Mouse (Mus musculus): ENCODE results near the gene Pip4k2a. TPM values are rescaled to one million over a fixed set of nuclear protein-coding genes. Genes with fewer than 3 reads are reported as not detected.

Gene Pip4k2a
- polyA plus RNA-seq, 1 experiment, result 78.1 TPM

- peaks cover 3% of the 10 kb centered on the region for H3K4me1 ChIP-seq (ENCODE audit: control insufficient read depth, insufficient read depth, low read length)
- no peak overlapping the region for H3K4me3 ChIP-seq (replicated peaks; ENCODE audit: insufficient read depth, low read depth, low read length)
- TF ChIP-seq POLR2A (IDR thresholded peaks at IDR 0.05; ENCODE audit: borderline replicate concordance, insufficient read depth, low read length), result no peak
- no peaks in the 10 kb centered on the region for H3K27me3 ChIP-seq (ENCODE audit: control insufficient read depth, insufficient read depth, low read length)
- DNase-seq, result no peak
- no peak overlapping the region for H3K27ac ChIP-seq (ENCODE audit: insufficient read depth, low read length)
- 93% methylated on average over 4 of the region's 4 CpGs for WGBS
Observed at GRCm38 (mm10) chr2:18839532-18839931, 158.4 kb downstream of the Pip4k2a start.

- Histone ChIP-seq H3K27ac (ENCODE audit: insufficient read depth, low read length) (no peak overlapping the region), H3K27me3 (ENCODE audit: control insufficient read depth, insufficient read depth, low read length) (no peaks in the 10 kb centered on the region), H3K4me1 (ENCODE audit: control insufficient read depth, insufficient read depth, low read length) (peaks cover 3% of the 10 kb centered on the region), H3K4me3 (replicated peaks; ENCODE audit: insufficient read depth, low read depth, low read length) (no peak overlapping the region)
- 10% methylated on average over 12 of the region's 12 CpGs for WGBS
- peak; percentile 25 to 65 for DNase-seq
- TF ChIP-seq POLR2A (IDR thresholded peaks at IDR 0.05; ENCODE audit: borderline replicate concordance, insufficient read depth, low read length) (no peak), CTCF (IDR thresholded peaks at IDR 0.05; ENCODE audit: borderline replicate concordance, insufficient read depth, low read depth, low read length) (no peak)
Observed at GRCm38 (mm10) chr2:18835266-18835908, 162.5 kb downstream of the Pip4k2a start.

GRCm38 (mm10) chr2:18833024-18833590, 164.8 kb downstream of the Pip4k2a start:
- no peaks in the 10 kb centered on the region for H3K27me3 ChIP-seq (ENCODE audit: control insufficient read depth, insufficient read depth, low read length)
- 73% methylated on average over 9 of the region's 9 CpGs for WGBS
- TF ChIP-seq CTCF (IDR thresholded peaks at IDR 0.05; ENCODE audit: borderline replicate concordance, insufficient read depth, low read depth, low read length), result no peak
- no peak for TF ChIP-seq POLR2A (IDR thresholded peaks at IDR 0.05; ENCODE audit: borderline replicate concordance, insufficient read depth, low read length)
- H3K27ac ChIP-seq (ENCODE audit: insufficient read depth, low read length), result no peak overlapping the region
- no peak for DNase-seq
- H3K4me3 ChIP-seq (replicated peaks; ENCODE audit: insufficient read depth, low read depth, low read length), result no peak overlapping the region
- H3K4me1 ChIP-seq (ENCODE audit: control insufficient read depth, insufficient read depth, low read length), result peaks cover 3% of the 10 kb centered on the region

- 67% methylated on average over 6 of the region's 6 CpGs for WGBS
- no peak for TF ChIP-seq POLR2A (IDR thresholded peaks at IDR 0.05; ENCODE audit: borderline replicate concordance, insufficient read depth, low read length)
- no peak overlapping the region for H3K27ac ChIP-seq (ENCODE audit: insufficient read depth, low read length)
- H3K4me3 ChIP-seq (replicated peaks; ENCODE audit: insufficient read depth, low read depth, low read length), result no peak overlapping the region
- no peak for DNase-seq
- peaks cover 3% of the 10 kb centered on the region for H3K4me1 ChIP-seq (ENCODE audit: control insufficient read depth, insufficient read depth, low read length)
- H3K27me3 ChIP-seq (ENCODE audit: control insufficient read depth, insufficient read depth, low read length), result no peaks in the 10 kb centered on the region
Observed at GRCm38 (mm10) chr2:18831031-18831774, 166.7 kb downstream of the Pip4k2a start.

GRCm38 (mm10) chr2:18822711-18823110, 175.2 kb downstream of the Pip4k2a start:
- DNase-seq, result peak; percentile 26 to 52
- H3K27ac ChIP-seq (ENCODE audit: insufficient read depth, low read length), result no peak overlapping the region
- whole genome bisulfite sequencing, result 11% methylated on average over 9 of the region's 9 CpGs
- H3K4me1 ChIP-seq (ENCODE audit: control insufficient read depth, insufficient read depth, low read length), result no peaks in the 10 kb centered on the region
- H3K4me3 ChIP-seq (replicated peaks; ENCODE audit: insufficient read depth, low read depth, low read length), result no peak overlapping the region
- H3K27me3 ChIP-seq (ENCODE audit: control insufficient read depth, insufficient read depth, low read length), result no peaks in the 10 kb centered on the region
- TF ChIP-seq CTCF (IDR thresholded peaks at IDR 0.05; ENCODE audit: borderline replicate concordance, insufficient read depth, low read depth, low read length), result no peak
- no peak for TF ChIP-seq POLR2A (IDR thresholded peaks at IDR 0.05; ENCODE audit: borderline replicate concordance, insufficient read depth, low read length)

GRCm38 (mm10) chr2:18821451-18822379, 176.2 kb downstream of the Pip4k2a start:
- Histone ChIP-seq H3K27me3 (ENCODE audit: control insufficient read depth, insufficient read depth, low read length) (no peaks in the 10 kb centered on the region), H3K4me1 (ENCODE audit: control insufficient read depth, insufficient read depth, low read length) (no peaks in the 10 kb centered on the region), H3K4me3 (replicated peaks; ENCODE audit: insufficient read depth, low read depth, low read length) (no peak overlapping the region), H3K27ac (ENCODE audit: insufficient read depth, low read length) (no peak overlapping the region)
- no peak for DNase-seq
- TF ChIP-seq POLR2A (IDR thresholded peaks at IDR 0.05; ENCODE audit: borderline replicate concordance, insufficient read depth, low read length) (no peak), CTCF (IDR thresholded peaks at IDR 0.05; ENCODE audit: borderline replicate concordance, insufficient read depth, low read depth, low read length) (no peak)
- WGBS, result 84% methylated on average over 18 of the region's 18 CpGs

GRCm38 (mm10) chr2:18819520-18819919, 178.4 kb downstream of the Pip4k2a start:
- Histone ChIP-seq H3K27ac (ENCODE audit: insufficient read depth, low read length) (no peak overlapping the region), H3K27me3 (ENCODE audit: control insufficient read depth, insufficient read depth, low read length) (no peaks in the 10 kb centered on the region), H3K4me1 (ENCODE audit: control insufficient read depth, insufficient read depth, low read length) (peaks cover 4% of the 10 kb centered on the region; the same call in 1 of the 2 replicates), H3K4me3 (replicated peaks; ENCODE audit: insufficient read depth, low read depth, low read length) (no peak overlapping the region)
- TF ChIP-seq CTCF (IDR thresholded peaks at IDR 0.05; ENCODE audit: borderline replicate concordance, insufficient read depth, low read depth, low read length) (no peak), POLR2A (IDR thresholded peaks at IDR 0.05; ENCODE audit: borderline replicate concordance, insufficient read depth, low read length) (no peak)
- no peak for DNase-seq
- WGBS, result 87% methylated on average over 7 of the region's 7 CpGs
